Mouse (Mus musculus): ENCODE measurements around the gene Cradd. TPM values are rescaled to one million over a fixed set of nuclear protein-coding genes. Genes with fewer than 3 reads are reported as not detected.

Gene Cradd
- total and polyA plus RNA-seq, 3 experiments, result 1.9 to 9.0 TPM; not detected in 1

Other genes with a start within 250 kb of the Cradd start
- gene Socs2, start 93.0 kb upstream of the Cradd start, total RNA-seq (2012; rRNA removed), result 16.0 and 16.5 TPM in 2 replicates
- gene Socs2, start 93.0 kb upstream of the Cradd start, polyA plus RNA-seq (2012; ENCODE audit: insufficient read depth in 1 of 2, insufficient read length in 2 of 2, low read depth in 1 of 2, low replicate concordance in 2 of 2, missing spikeins in 1 of 2), result 10 to 100 TPM in 1 of 2 experiments, not detected in 1; 24.9 TPM
- gene Mrpl42, start 177.8 kb upstream of the Cradd start, total RNA-seq (2012; rRNA removed), result 187 and 212 TPM in 2 replicates
- 1,000 to 10,000 TPM in 1 of 2 experiments, 100 to 1,000 TPM in 1; 298 to 1,026 TPM for gene Mrpl42, start 177.8 kb upstream of the Cradd start, polyA plus RNA-seq (2012; ENCODE audit: insufficient read depth in 1 of 2, insufficient read length in 2 of 2, low read depth in 1 of 2, low replicate concordance in 2 of 2, missing spikeins in 1 of 2)
- 80.6 and 105 TPM in 2 replicates for gene Ube2n, start 191.0 kb upstream of the Cradd start, total RNA-seq (2012; rRNA removed)
- gene Ube2n, start 191.0 kb upstream of the Cradd start, polyA plus RNA-seq (2012; ENCODE audit: insufficient read depth in 1 of 2, insufficient read length in 2 of 2, low read depth in 1 of 2, low replicate concordance in 2 of 2, missing spikeins in 1 of 2), result 100 to 1,000 TPM; 212 to 571 TPM
- 21.1 and 26.6 TPM in 2 replicates for gene Nudt4, start 240.0 kb upstream of the Cradd start, total RNA-seq (2012; rRNA removed)
- 10 to 100 TPM in 1 of 2 experiments, not detected in 1; 35.7 TPM for gene Nudt4, start 240.0 kb upstream of the Cradd start, polyA plus RNA-seq (2012; ENCODE audit: insufficient read depth in 1 of 2, insufficient read length in 2 of 2, low read depth in 1 of 2, low replicate concordance in 2 of 2, missing spikeins in 1 of 2)